Mouse (Mus musculus): ENCODE data around the gene Hsd17b2. TPM values are rescaled to one million over a fixed set of nuclear protein-coding genes. Genes with fewer than 3 reads are reported as not detected.

Gene Hsd17b2
- polyA plus RNA-seq, 1 experiment: not detected

GRCm38 (mm10) chr8:117677011-117677410 is 24.7 kb upstream of the Hsd17b2 start:
- TF ChIP-seq POLR2A (IDR thresholded peaks at IDR 0.05; ENCODE audit: borderline replicate concordance, low read depth, low read length) (no peak), CTCF (IDR thresholded peaks at IDR 0.05; ENCODE audit: low read depth, low read length) (no peak)
- Histone ChIP-seq H3K27ac (ENCODE audit: insufficient read depth, low read depth, low read length) (no peak overlapping the region), H3K4me1 (ENCODE audit: control insufficient read depth, insufficient read depth, low read length) (no peaks in the 10 kb centered on the region), H3K4me3 (ENCODE audit: insufficient read depth, low read length) (no peak overlapping the region)

GRCm38 (mm10) chr8:117678650-117679049 is 23.1 kb upstream of the Hsd17b2 start:
- Histone ChIP-seq H3K4me1 (ENCODE audit: control insufficient read depth, insufficient read depth, low read length) (peaks cover 1% of the 10 kb centered on the region; the same call in 1 of the 2 replicates), H3K27ac (ENCODE audit: insufficient read depth, low read depth, low read length) (no peak overlapping the region), H3K4me3 (ENCODE audit: insufficient read depth, low read length) (no peak overlapping the region)
- no peak for TF ChIP-seq CTCF (IDR thresholded peaks at IDR 0.05; ENCODE audit: low read depth, low read length)
- no peak for TF ChIP-seq POLR2A (IDR thresholded peaks at IDR 0.05; ENCODE audit: borderline replicate concordance, low read depth, low read length)

DNA sequence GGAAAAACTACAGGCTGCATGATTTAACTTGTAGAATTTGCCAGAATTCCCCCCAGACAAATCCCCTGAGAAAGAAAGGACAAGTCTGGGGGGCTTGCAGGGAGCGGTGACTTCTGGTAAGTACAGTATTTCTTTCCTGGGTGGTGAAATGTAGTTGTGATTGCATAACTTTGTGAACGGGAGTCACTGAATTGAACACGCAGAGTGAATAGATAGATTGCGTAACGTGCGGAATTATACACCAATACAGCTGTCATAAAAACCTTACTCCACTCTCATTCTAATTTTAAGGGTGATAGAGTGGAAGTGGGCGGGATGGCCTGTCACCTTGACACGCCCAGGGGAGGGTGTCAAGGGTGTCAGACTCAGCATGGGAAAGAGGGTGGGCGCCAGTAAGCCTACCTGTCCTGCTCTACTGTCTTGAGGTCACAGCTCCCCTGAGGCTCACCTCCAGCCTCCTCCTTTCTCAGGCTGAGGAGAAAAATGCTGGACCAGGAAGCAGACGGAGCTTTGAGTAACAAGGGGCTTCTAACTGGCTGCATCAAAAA is 17.7 kb upstream of the Hsd17b2 start:
- no peak overlapping the region for H3K27ac ChIP-seq (ENCODE audit: insufficient read depth, low read depth, low read length)
- H3K4me1 ChIP-seq (ENCODE audit: control insufficient read depth, insufficient read depth, low read length): peaks cover 10% of the 10 kb centered on the region
- no peak overlapping the region for H3K4me3 ChIP-seq (ENCODE audit: insufficient read depth, low read length)
- TF ChIP-seq POLR2A (IDR thresholded peaks at IDR 0.05; ENCODE audit: borderline replicate concordance, low read depth, low read length): no peak

GRCm38 (mm10) chr8:117684504-117684903 is 17.2 kb upstream of the Hsd17b2 start:
- no peak overlapping the region for H3K27ac ChIP-seq (ENCODE audit: insufficient read depth, low read depth, low read length)
- H3K4me1 ChIP-seq (ENCODE audit: control insufficient read depth, insufficient read depth, low read length): peaks cover 10% of the 10 kb centered on the region
- TF ChIP-seq POLR2A (IDR thresholded peaks at IDR 0.05; ENCODE audit: borderline replicate concordance, low read depth, low read length): no peak
- TF ChIP-seq CTCF (IDR thresholded peaks at IDR 0.05; ENCODE audit: low read depth, low read length): no peak
- no peak overlapping the region for H3K4me3 ChIP-seq (ENCODE audit: insufficient read depth, low read length)

DNA sequence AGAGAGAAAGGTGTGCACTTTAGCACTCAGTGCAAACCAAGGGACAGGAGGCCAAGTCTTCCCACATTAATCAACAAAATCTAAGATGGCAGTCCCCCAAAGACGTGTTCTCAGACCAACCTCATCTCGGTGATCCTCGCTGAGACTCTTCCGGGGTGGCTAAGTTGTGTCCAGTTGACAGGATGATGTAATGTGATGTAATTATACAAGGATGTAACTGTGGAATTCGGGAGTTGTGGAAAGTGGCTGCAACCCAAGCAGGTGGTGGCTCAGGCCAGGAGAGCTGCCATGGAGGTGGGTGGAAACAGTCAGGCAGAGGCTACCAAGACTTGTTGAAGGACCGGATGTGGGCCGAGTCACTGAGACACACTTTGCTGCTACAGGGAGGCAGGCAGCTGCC is 13.8 kb upstream of the Hsd17b2 start:
- Histone ChIP-seq H3K27ac (ENCODE audit: insufficient read depth, low read depth, low read length) (no peak overlapping the region), H3K4me1 (ENCODE audit: control insufficient read depth, insufficient read depth, low read length) (peaks cover 10% of the 10 kb centered on the region), H3K4me3 (ENCODE audit: insufficient read depth, low read length) (no peak overlapping the region)
- TF ChIP-seq POLR2A (IDR thresholded peaks at IDR 0.05; ENCODE audit: borderline replicate concordance, low read depth, low read length) (no peak), CTCF (IDR thresholded peaks at IDR 0.05; ENCODE audit: low read depth, low read length) (no peak)

DNA sequence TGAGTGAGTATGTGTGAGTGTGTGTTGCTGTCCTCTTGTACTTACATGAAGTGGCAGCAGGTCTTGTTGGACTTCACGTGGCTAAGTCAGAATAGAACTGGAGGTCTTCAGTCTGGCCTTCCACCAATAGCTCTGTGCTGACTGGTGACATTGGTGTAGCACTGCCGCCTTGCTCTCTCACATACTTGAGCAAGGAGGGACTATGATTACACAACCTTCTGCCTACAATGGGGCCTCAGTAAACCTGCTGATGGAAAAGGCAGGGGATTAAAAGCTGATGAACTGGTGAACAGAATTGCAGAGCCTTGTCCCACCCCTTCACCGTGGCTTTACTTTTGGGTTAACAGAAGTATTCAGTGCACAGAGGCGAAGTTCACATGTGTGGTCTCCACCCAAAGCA is 9.6 kb upstream of the Hsd17b2 start:
- Histone ChIP-seq H3K27ac (ENCODE audit: insufficient read depth, low read depth, low read length) (no peak overlapping the region), H3K4me3 (ENCODE audit: insufficient read depth, low read length) (no peak overlapping the region), H3K4me1 (ENCODE audit: control insufficient read depth, insufficient read depth, low read length) (no peaks in the 10 kb centered on the region)
- TF ChIP-seq POLR2A (IDR thresholded peaks at IDR 0.05; ENCODE audit: borderline replicate concordance, low read depth, low read length): no peak
- TF ChIP-seq CTCF (IDR thresholded peaks at IDR 0.05; ENCODE audit: low read depth, low read length): no peak

DNA sequence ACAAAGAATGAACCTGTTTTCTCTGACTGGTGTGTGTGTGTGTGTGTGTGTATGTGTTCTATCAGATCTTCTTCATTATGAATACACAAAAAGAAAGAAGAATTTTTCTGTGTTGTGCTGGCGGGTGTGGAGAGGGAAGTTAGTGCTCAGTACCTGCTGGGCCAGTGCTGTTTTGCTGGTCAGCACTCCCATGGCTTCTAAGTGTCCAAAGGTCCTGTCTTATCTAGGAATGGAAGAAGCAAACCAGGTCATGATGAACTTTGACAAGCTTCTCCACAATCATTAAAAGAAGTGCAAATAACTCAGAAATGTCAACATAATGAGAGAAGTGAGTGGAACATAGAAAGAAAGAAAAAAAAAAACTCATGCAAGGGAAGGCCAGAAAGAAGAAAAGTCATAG is 6.1 kb upstream of the Hsd17b2 start:
- H3K4me3 ChIP-seq (ENCODE audit: insufficient read depth, low read length): no peak overlapping the region
- TF ChIP-seq CTCF (IDR thresholded peaks at IDR 0.05; ENCODE audit: low read depth, low read length) (no peak), POLR2A (IDR thresholded peaks at IDR 0.05; ENCODE audit: borderline replicate concordance, low read depth, low read length) (no peak)
- no peak overlapping the region for H3K27ac ChIP-seq (ENCODE audit: insufficient read depth, low read depth, low read length)
- peaks cover 4% of the 10 kb centered on the region for H3K4me1 ChIP-seq (ENCODE audit: control insufficient read depth, insufficient read depth, low read length)

- Histone ChIP-seq H3K27ac (ENCODE audit: insufficient read depth, low read depth, low read length) (no peak overlapping the region), H3K4me3 (ENCODE audit: insufficient read depth, low read length) (no peak overlapping the region), H3K4me1 (ENCODE audit: control insufficient read depth, insufficient read depth, low read length) (peaks cover 9% of the 10 kb centered on the region)
- TF ChIP-seq POLR2A (IDR thresholded peaks at IDR 0.05; ENCODE audit: borderline replicate concordance, low read depth, low read length): no peak
- TF ChIP-seq CTCF (IDR thresholded peaks at IDR 0.05; ENCODE audit: low read depth, low read length): peak; percentile 59
Observed at GRCm38 (mm10) chr8:117697248-117697647, 4.5 kb upstream of the Hsd17b2 start.

- no peak overlapping the region for H3K27ac ChIP-seq (ENCODE audit: insufficient read depth, low read depth, low read length)
- TF ChIP-seq CTCF (IDR thresholded peaks at IDR 0.05; ENCODE audit: low read depth, low read length): no peak
- no peak for TF ChIP-seq POLR2A (IDR thresholded peaks at IDR 0.05; ENCODE audit: borderline replicate concordance, low read depth, low read length)
- peaks cover 9% of the 10 kb centered on the region for H3K4me1 ChIP-seq (ENCODE audit: control insufficient read depth, insufficient read depth, low read length)
- H3K4me3 ChIP-seq (ENCODE audit: insufficient read depth, low read length): no peak overlapping the region
Observed at GRCm38 (mm10) chr8:117700699-117701098, 1.0 kb upstream of the Hsd17b2 start.

DNA sequence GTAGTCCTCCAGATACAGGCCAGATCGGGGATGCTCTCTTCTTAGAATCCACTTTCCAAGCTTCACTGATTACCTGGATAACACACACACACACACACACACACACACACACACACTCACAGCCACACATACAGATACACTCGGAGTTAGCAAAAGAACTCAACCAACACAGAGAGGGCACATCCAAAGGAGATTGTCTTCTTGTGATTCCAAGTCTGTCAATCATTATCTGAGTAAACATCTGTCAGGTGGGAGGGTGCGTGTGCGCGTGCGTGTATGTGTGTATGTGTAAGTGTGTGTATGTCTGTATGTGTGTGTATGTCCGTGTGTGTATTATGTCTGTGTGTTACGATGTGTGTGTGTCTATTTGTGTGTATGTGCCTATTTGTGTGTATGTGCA is 458 bp upstream of the Hsd17b2 start:
- TF ChIP-seq POLR2A (IDR thresholded peaks at IDR 0.05; ENCODE audit: borderline replicate concordance, low read depth, low read length): no peak
- no peak for TF ChIP-seq CTCF (IDR thresholded peaks at IDR 0.05; ENCODE audit: low read depth, low read length)
- no peak overlapping the region for H3K4me3 ChIP-seq (ENCODE audit: insufficient read depth, low read length)
- H3K4me1 ChIP-seq (ENCODE audit: control insufficient read depth, insufficient read depth, low read length): peaks cover 10% of the 10 kb centered on the region
- H3K27ac ChIP-seq (ENCODE audit: insufficient read depth, low read depth, low read length): no peak overlapping the region

- Histone ChIP-seq H3K4me3 (ENCODE audit: insufficient read depth, low read length) (no peak overlapping the region), H3K27ac (ENCODE audit: insufficient read depth, low read depth, low read length) (no peak overlapping the region), H3K4me1 (ENCODE audit: control insufficient read depth, insufficient read depth, low read length) (peaks cover 13% of the 10 kb centered on the region)
- TF ChIP-seq CTCF (IDR thresholded peaks at IDR 0.05; ENCODE audit: low read depth, low read length) (no peak), POLR2A (IDR thresholded peaks at IDR 0.05; ENCODE audit: borderline replicate concordance, low read depth, low read length) (no peak)
Observed at GRCm38 (mm10) chr8:117702701-117703100, 997 bp downstream of the Hsd17b2 start.
